Mouse (Mus musculus) small intestine, adult 2 months (tissue): ENCODE data around the gene Itpr3.

Source experiments
- CTCF ChIP-seq: fragments of 200-500 bp; IDR thresholded peaks from 2 replicates; pipeline ENCODE4 v1.5.1; 2012; ENCODE audit warnings: low read depth, mild to moderate bottlenecking, control low read depth, inconsistent platforms, low read length, moderate library complexity, mixed read lengths; ENCODE audit not compliant: insufficient replicate concordance, insufficient read length; ENCODE audit errors: extremely low read depth
- POLR2A ChIP-seq: fragments of 200-500 bp; IDR thresholded peaks from 2 replicates; pipeline ENCODE4 v1.6.1; 2012; ENCODE audit warnings: low read depth, mild to moderate bottlenecking, control low read depth, inconsistent platforms, low read length, moderate library complexity

DNA sequence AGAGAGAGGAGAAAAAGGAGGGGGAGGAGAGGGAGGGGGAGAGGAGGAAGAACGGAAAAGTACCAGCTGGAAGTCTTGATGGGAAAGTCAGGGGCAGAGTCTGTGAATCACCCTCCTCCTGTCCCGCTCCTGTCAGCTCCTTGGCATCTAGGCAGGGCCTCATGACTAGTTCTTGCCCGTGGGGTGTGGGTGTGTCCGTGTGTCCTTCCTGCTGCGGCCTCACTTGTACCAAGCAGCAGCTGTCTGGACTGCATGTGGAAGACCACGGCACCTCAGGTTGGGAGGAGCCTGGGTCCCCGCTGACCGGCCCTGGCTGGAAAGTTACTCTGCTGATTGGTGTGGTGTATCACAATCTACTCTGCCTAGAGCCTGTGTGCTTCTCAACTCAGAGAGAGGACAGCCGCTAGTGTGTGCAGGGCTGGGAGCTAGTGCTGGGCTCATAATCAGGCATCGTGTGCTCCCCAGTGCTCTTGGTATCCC, 84.9 kb downstream of the Itpr3 start:
- no peak for TF ChIP-seq POLR2A
- TF ChIP-seq CTCF, result no peak
